Mouse (Mus musculus) forebrain, embryonic 12.5 days (tissue): ENCODE results near the gene Hnrnpd. TPM values are rescaled to one million over a fixed set of nuclear protein-coding genes. Genes with fewer than 3 reads are reported as not detected.
A peak's percentile ranks its signal among the peaks of the same experiment; 100 is the strongest.

Experiments used
- ATAC-seq: fragments of 200-750 bp; cut with Nextera tagmentation; 2 replicates; pipeline ENCODE4 v1.8.0; 2017; ENCODE audit warnings: moderate TSS enrichment; ENCODE audit not compliant: low FRiP score
- H3K27ac ChIP-seq: fragments of 300-500 bp; sonication (generic); 2 replicates; pipeline ENCODE4 v1.5.1; 2016; ENCODE audit warnings: mild to moderate bottlenecking
- H3K27me3 ChIP-seq: fragments of 300-500 bp; sonication (generic); 2 replicates; pipeline ENCODE4 v1.6.1; 2016; ENCODE audit warnings: mild to moderate bottlenecking
- H3K36me3 ChIP-seq: fragments of 300-500 bp; sonication (generic); replicated peaks from 2 replicates; pipeline ENCODE4 v1.6.1; 2016; ENCODE audit warnings: mild to moderate bottlenecking
- H3K4me1 ChIP-seq: fragments of 300-500 bp; sonication (generic); 2 replicates; pipeline ENCODE4 v1.6.1; 2016
- H3K4me2 ChIP-seq: fragments of 300-500 bp; sonication (generic); 2 replicates; pipeline ENCODE4 v1.6.1; 2016; ENCODE audit warnings: mild to moderate bottlenecking, moderate library complexity
- H3K4me3 ChIP-seq: fragments of 300-500 bp; sonication (generic); replicated peaks from 2 replicates; pipeline ENCODE4 v1.5.1; 2016; ENCODE audit warnings: mild to moderate bottlenecking
- H3K9ac ChIP-seq: fragments of 300-500 bp; sonication (generic); 2 replicates; pipeline ENCODE4 v1.6.1; 2016; ENCODE audit warnings: mild to moderate bottlenecking
- H3K9me3 ChIP-seq: fragments of 300-500 bp; sonication (generic); 2 replicates; pipeline ENCODE4 v1.6.1; 2016
- WGBS: fragments of 180-500 bp; shearing (Covaris S2); methylation state at CpG from one replicate; pipeline ENCODE4 v1.1.7; 2016; 5-methylcytosine and 5-hydroxymethylcytosine counted together
- polyA plus RNA-seq: library from polyadenylated mRNA; unstranded; fragments of >200 nt; fragmentation: Nextera tagmentation; extraction: Ambion mirVana; gene quantifications from 2 replicates; pipeline ENCODE4 v1.2.1, GENCODE M21; 2016

The Hnrnpd gene
- polyA plus RNA-seq, result 464 and 515 TPM in 2 replicates

GRCm38 (mm10) chr5:99978699-99979442 lies at the start of gene Hnrnpd, which contains the start of gene 4930524J08Rik:
Gene Hnrnpd (minus strand): TSS chr5:99978938.
Gene 4930524J08Rik (plus strand): TSS chr5:99979061.
- Histone ChIP-seq H3K4me3 (peak within 1 kb of the TSS; percentile 96), H3K4me1 (peaks cover 34% of the 10 kb centered on the region), H3K36me3 (peaks cover 5% of the 10 kb centered on the region), H3K27me3 (no peaks in the 10 kb centered on the region), H3K9ac (peak within 1 kb of the TSS; percentile 98), H3K9me3 (no peaks in the 10 kb centered on the region), H3K27ac (peak within 1 kb of the TSS; percentile 99), H3K4me2 (peak within 1 kb of the TSS; percentile 84)
- ATAC-seq, result peak; percentile 98
- under 1% methylated on average over 73 of the region's 97 CpGs for WGBS

- no peaks in the 10 kb centered on the region for H3K36me3 ChIP-seq
- no peak overlapping the region for H3K4me3 ChIP-seq
- H3K4me2 ChIP-seq, result no peak overlapping the region
- no peaks in the 10 kb centered on the region for H3K27me3 ChIP-seq
- H3K4me1 ChIP-seq, result peaks cover under 1% of the 10 kb centered on the region; the same call in 1 of the 2 replicates
- no peak overlapping the region for H3K27ac ChIP-seq
- no peaks in the 10 kb centered on the region for H3K9me3 ChIP-seq
- ATAC-seq, result no peak
- no peak overlapping the region for H3K9ac ChIP-seq
- WGBS, result 85% methylated on average over 1 of the region's 1 CpGs
Observed at GRCm38 (mm10) chr5:100024868-100025267, 46.1 kb upstream of the Hnrnpd start.

- Histone ChIP-seq H3K27me3 (no peaks in the 10 kb centered on the region), H3K9ac (no peak overlapping the region), H3K4me1 (no peaks in the 10 kb centered on the region), H3K27ac (no peak overlapping the region), H3K9me3 (no peaks in the 10 kb centered on the region), H3K36me3 (no peaks in the 10 kb centered on the region), H3K4me2 (no peak overlapping the region), H3K4me3 (no peak overlapping the region)
- WGBS, result 82% methylated on average over 5 of the region's 5 CpGs
- ATAC-seq, result no peak
Observed at GRCm38 (mm10) chr5:100024403-100024802, 45.7 kb upstream of the Hnrnpd start.

- no peak overlapping the region for H3K27ac ChIP-seq
- H3K4me1 ChIP-seq, result no peaks in the 10 kb centered on the region
- H3K36me3 ChIP-seq, result no peaks in the 10 kb centered on the region
- no peak overlapping the region for H3K9ac ChIP-seq
- ATAC-seq, result no peak
- no peaks in the 10 kb centered on the region for H3K27me3 ChIP-seq
- H3K4me2 ChIP-seq, result no peak overlapping the region
- no peaks in the 10 kb centered on the region for H3K9me3 ChIP-seq
- no peak overlapping the region for H3K4me3 ChIP-seq
Observed at GRCm38 (mm10) chr5:100020089-100020488, 41.4 kb upstream of the Hnrnpd start.

GRCm38 (mm10) chr5:100012599-100012998 lies 33.9 kb upstream of the Hnrnpd start:
- Histone ChIP-seq H3K27ac (no peak overlapping the region), H3K4me2 (no peak overlapping the region), H3K9ac (no peak overlapping the region), H3K4me3 (no peak overlapping the region), H3K36me3 (no peaks in the 10 kb centered on the region), H3K9me3 (no peaks in the 10 kb centered on the region), H3K27me3 (no peaks in the 10 kb centered on the region), H3K4me1 (no peaks in the 10 kb centered on the region)
- ATAC-seq, result no peak
- WGBS, result 93% methylated on average over 9 of the region's 9 CpGs

- H3K9ac ChIP-seq, result no peak overlapping the region
- H3K36me3 ChIP-seq, result no peaks in the 10 kb centered on the region
- H3K27ac ChIP-seq, result no peak overlapping the region
- H3K9me3 ChIP-seq, result no peaks in the 10 kb centered on the region
- no peaks in the 10 kb centered on the region for H3K4me1 ChIP-seq
- no peaks in the 10 kb centered on the region for H3K27me3 ChIP-seq
- ATAC-seq, result no peak
- 66% methylated on average over 3 of the region's 3 CpGs for WGBS
- no peak overlapping the region for H3K4me2 ChIP-seq
- H3K4me3 ChIP-seq, result no peak overlapping the region
Observed at GRCm38 (mm10) chr5:100008485-100008884, 29.7 kb upstream of the Hnrnpd start.

- no peak overlapping the region for H3K4me2 ChIP-seq
Observed at GRCm38 (mm10) chr5:100007040-100007375, 28.3 kb upstream of the Hnrnpd start.

GRCm38 (mm10) chr5:100006324-100007039 lies 27.7 kb upstream of the Hnrnpd start:
- no peak overlapping the region for H3K9ac ChIP-seq
- H3K4me2 ChIP-seq, result no peak overlapping the region
- 88% methylated on average over 4 of the region's 4 CpGs for WGBS
- H3K4me1 ChIP-seq, result no peaks in the 10 kb centered on the region
- no peaks in the 10 kb centered on the region for H3K27me3 ChIP-seq
- H3K27ac ChIP-seq, result no peak overlapping the region
- no peak overlapping the region for H3K4me3 ChIP-seq
- ATAC-seq, result no peak
- no peaks in the 10 kb centered on the region for H3K9me3 ChIP-seq
- H3K36me3 ChIP-seq, result no peaks in the 10 kb centered on the region

More at GRCm38 (mm10) chr5:100007040-100007375, 28.3 kb upstream of the Hnrnpd start:
- no peaks in the 10 kb centered on the region for H3K9me3 ChIP-seq
- no peak for ATAC-seq
- no peaks in the 10 kb centered on the region for H3K36me3 ChIP-seq
- no peaks in the 10 kb centered on the region for H3K4me1 ChIP-seq
- WGBS, result 76% methylated on average over 4 of the region's 4 CpGs
- H3K27me3 ChIP-seq, result no peaks in the 10 kb centered on the region
- H3K27ac ChIP-seq, result no peak overlapping the region
- no peak overlapping the region for H3K9ac ChIP-seq
- H3K4me3 ChIP-seq, result no peak overlapping the region

- H3K36me3 ChIP-seq, result no peaks in the 10 kb centered on the region
- no peaks in the 10 kb centered on the region for H3K4me1 ChIP-seq
- H3K27me3 ChIP-seq, result no peaks in the 10 kb centered on the region
- no peak overlapping the region for H3K9ac ChIP-seq
- no peak for ATAC-seq
- WGBS, result 82% methylated on average over 6 of the region's 6 CpGs
- H3K4me2 ChIP-seq, result no peak overlapping the region
- H3K9me3 ChIP-seq, result no peaks in the 10 kb centered on the region
- no peak overlapping the region for H3K27ac ChIP-seq
- H3K4me3 ChIP-seq, result no peak overlapping the region
Observed at GRCm38 (mm10) chr5:100005896-100006295, 27.2 kb upstream of the Hnrnpd start.

GRCm38 (mm10) chr5:100005431-100005830 lies 26.7 kb upstream of the Hnrnpd start:
- 69% methylated on average over 3 of the region's 3 CpGs for WGBS
- H3K27ac ChIP-seq, result no peak overlapping the region
- H3K36me3 ChIP-seq, result no peaks in the 10 kb centered on the region
- no peaks in the 10 kb centered on the region for H3K4me1 ChIP-seq
- H3K9ac ChIP-seq, result no peak overlapping the region
- no peak overlapping the region for H3K4me2 ChIP-seq
- H3K9me3 ChIP-seq, result no peaks in the 10 kb centered on the region
- no peak for ATAC-seq
- H3K4me3 ChIP-seq, result no peak overlapping the region
- no peaks in the 10 kb centered on the region for H3K27me3 ChIP-seq

GRCm38 (mm10) chr5:100003895-100004294 lies 25.2 kb upstream of the Hnrnpd start:
- WGBS, result 86% methylated on average over 4 of the region's 4 CpGs
- no peak overlapping the region for H3K27ac ChIP-seq
- no peaks in the 10 kb centered on the region for H3K36me3 ChIP-seq
- no peak overlapping the region for H3K4me2 ChIP-seq
- H3K4me1 ChIP-seq, result no peaks in the 10 kb centered on the region
- no peak overlapping the region for H3K4me3 ChIP-seq
- no peak overlapping the region for H3K9ac ChIP-seq
- H3K9me3 ChIP-seq, result no peaks in the 10 kb centered on the region
- ATAC-seq, result no peak
- no peaks in the 10 kb centered on the region for H3K27me3 ChIP-seq

- WGBS, result 58% methylated on average over 7 of the region's 8 CpGs
- no peak overlapping the region for H3K9ac ChIP-seq
- no peaks in the 10 kb centered on the region for H3K27me3 ChIP-seq
- H3K4me3 ChIP-seq, result no peak overlapping the region
- H3K4me1 ChIP-seq, result no peaks in the 10 kb centered on the region
- no peak overlapping the region for H3K27ac ChIP-seq
- H3K4me2 ChIP-seq, result no peak overlapping the region
- no peaks in the 10 kb centered on the region for H3K9me3 ChIP-seq
- ATAC-seq, result no peak
- H3K36me3 ChIP-seq, result no peaks in the 10 kb centered on the region
Observed at GRCm38 (mm10) chr5:100000500-100000899, 21.8 kb upstream of the Hnrnpd start.

GRCm38 (mm10) chr5:100000048-100000447 lies 21.3 kb upstream of the Hnrnpd start:
- no peak overlapping the region for H3K27ac ChIP-seq
- no peak overlapping the region for H3K4me3 ChIP-seq
- no peak overlapping the region for H3K4me2 ChIP-seq
- H3K27me3 ChIP-seq, result no peaks in the 10 kb centered on the region
- H3K9me3 ChIP-seq, result no peaks in the 10 kb centered on the region
- H3K9ac ChIP-seq, result no peak overlapping the region
- no peak for ATAC-seq
- H3K36me3 ChIP-seq, result no peaks in the 10 kb centered on the region
- no peaks in the 10 kb centered on the region for H3K4me1 ChIP-seq
- 81% methylated on average over 7 of the region's 7 CpGs for WGBS
